Mouse (Mus musculus): ENCODE measurements around the gene Armh3. TPM values are rescaled to one million over a fixed set of nuclear protein-coding genes. Genes with fewer than 3 reads are reported as not detected.
A peak's percentile ranks its signal among the peaks of the same experiment; 100 is the strongest.

Armh3 gene
- total RNA-seq, 2 experiments from 2014 or later = 19.9 to 20.3 TPM

DNA sequence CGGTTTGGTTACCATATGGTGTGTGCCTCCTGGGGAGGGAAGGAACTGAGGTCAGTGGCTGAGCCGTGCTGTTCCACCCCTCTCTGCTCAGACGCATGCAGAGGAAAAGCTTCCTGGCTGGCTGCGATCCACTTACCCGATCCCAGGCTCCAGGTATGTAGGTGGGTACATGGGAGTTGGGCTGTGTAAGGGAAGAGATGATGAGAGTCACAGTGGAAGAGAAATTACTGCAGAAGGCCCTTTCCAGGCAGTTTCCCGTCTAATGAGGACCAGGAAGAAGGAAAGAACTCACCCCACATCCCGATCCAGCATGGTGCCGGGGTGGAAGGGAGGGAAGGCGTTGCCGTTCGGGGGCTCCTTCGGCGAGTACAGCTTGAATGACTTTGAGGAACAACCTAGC lies 37.7 kb upstream of the Armh3 start:
- no peak for DNase-seq (ENCODE audit: extremely low spot score in 1 of 2, low spot score in 1 of 2)

DNA sequence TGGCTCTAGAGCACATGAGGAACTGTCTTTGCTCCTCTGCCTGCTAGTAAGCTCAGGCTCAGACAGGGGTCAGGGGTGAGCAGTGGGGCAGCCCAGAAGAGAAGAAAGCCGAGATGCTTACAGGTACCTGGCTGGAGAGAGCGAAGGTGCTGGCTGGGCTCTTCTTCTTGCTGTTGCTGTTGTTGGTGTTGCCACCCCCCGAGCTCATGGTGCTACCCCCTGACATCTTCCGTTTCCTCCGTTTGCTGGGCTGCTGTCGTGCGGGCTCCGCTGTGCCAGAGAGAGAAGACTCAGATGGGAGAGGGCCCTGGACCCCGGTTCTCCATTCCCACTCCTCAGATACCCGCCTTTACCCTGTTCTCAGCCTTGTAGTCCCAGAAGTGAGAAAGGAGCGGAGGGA lies 35.6 kb upstream of the Armh3 start:
- DNase-seq (ENCODE audit: extremely low spot score in 1 of 2, low spot score in 1 of 2) = no peak

DNA sequence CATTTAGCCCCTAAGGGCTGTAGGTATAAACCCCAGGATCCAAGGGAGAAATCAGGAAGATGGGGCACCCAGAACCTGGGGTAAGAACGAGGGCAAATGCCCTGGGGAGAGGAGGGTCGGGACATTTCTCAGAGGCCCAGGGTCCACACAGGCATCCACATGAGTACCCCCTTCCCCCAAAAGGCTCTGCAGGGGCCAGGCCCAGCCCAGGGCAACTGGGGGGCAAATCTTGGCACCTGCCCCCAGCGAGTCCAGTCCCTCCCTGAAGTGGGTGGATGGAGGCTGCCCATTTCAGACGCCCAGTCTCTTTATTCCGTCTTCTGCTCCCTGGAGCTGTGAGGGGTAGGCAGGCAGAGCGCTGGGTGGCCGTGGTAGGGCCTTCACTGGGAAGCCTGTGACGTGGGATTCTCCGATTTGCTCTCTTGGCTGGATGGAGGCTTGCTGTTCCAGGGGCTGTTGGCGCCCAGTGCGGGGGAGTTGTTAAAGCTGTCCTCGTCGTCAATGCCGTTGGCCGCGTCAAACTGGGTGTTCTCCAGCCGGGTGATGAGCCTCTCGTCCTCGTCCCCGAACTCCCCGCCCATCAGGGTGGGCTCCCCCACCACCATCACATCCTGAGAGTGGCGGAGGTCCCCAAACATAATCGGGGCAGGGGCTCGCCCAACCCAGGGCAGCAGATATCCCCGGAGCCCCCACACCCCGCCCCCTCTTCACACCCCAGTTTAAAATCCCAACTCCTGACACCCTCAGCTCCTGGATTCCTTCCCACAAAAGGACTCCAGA lies 34.6 kb upstream of the Armh3 start:
- peak in 1 of 2 experiments; percentile 12 for DNase-seq (ENCODE audit: extremely low spot score in 1 of 2, low spot score in 1 of 2)

GRCm38 (mm10) chr19:46031689-46032432 lies 33.6 kb upstream of the Armh3 start:
- DNase-seq (ENCODE audit: extremely low spot score in 1 of 2, low spot score in 1 of 2) = no peak

DNA sequence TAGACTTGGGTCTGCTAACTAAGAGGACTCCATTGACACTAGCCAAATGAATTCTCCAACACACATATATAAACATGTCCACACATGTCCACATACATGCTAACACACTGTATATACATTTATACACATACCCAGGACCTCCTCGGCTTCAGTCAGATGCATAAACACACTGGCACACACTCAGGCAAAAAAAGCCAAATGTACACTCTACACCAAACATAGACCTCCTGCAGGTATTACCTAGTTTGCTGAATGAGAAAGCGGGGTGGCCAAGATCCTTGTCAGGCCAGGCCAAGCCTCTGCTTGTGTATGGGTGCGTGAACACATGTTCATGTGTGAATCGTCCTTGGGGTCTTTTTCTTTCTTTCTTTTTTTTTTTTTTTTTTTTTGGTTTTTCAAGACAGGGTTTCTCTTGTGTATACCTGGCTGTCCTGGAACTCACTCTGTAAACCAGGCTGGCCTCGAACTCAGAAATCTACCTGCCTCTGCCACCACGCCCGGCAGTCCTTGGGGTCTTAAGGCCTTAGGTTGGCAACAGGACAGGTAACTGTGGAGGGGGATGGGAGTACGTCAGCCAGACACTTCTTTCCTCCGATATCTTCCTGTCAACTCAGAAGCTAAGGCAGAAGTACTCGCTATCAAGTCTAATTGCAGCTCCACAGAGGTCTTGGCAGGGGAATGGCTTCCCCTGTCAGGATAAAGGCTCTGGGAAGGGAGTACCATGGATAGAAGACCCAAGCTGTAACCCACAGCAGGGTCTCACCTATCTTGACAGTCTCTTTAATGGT lies 32.1 kb upstream of the Armh3 start:
- no peak for DNase-seq (ENCODE audit: extremely low spot score in 1 of 2, low spot score in 1 of 2)

GRCm38 (mm10) chr19:46029652-46030051 lies 31.4 kb upstream of the Armh3 start:
- DNase-seq (ENCODE audit: extremely low spot score in 1 of 2, low spot score in 1 of 2) = no peak

DNA sequence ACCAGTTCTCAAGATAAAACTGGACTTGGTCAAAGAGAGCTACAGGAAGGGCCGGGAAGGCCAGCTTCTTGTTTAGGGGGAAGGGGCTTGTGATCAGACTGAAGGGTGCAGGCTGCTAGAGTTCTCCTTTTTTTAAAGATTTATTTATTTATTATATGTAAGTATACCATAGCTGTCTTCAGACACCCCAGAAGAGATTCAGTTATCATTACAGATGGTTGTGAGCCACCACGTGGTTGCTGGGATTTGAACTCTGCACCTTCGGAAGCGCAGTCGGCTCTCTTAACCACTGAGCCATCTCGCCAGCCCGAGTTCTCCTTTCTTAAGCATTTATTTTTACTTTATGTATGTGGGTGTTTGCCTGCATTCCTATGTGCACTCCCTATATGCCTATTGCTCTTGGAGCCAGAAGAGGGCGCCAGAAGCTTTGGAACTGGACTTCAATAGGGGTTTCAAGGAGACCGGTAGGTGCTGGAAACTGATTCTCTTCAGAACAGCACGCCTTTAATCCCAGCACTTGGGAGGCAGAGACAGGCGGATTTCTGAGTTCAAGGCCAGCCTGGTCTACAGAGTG lies 30.5 kb upstream of the Armh3 start:
- DNase-seq (ENCODE audit: extremely low spot score in 1 of 2, low spot score in 1 of 2) = no peak

DNA sequence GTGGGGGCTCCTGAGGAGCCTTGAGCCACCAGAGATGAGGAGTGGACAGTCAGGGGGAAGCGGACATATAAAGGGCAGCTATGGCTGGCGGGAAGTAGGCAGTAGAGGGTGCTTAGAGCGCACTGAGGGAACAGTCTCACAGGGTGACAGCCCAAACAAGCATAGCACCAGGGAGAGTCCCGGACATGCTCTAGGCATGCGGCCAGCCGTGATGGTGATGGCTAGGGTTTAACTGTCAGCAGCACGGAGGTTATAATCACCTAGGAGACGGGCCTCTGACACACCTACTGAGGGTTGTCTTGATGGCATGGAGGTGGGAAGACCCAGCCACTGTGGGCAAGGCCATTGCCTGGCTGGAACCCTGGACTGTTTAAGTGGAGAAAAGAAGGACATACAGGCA lies 28.3 kb upstream of the Armh3 start:
- no peak for DNase-seq (ENCODE audit: extremely low spot score in 1 of 2, low spot score in 1 of 2)

GRCm38 (mm10) chr19:46024959-46025358 lies 26.7 kb upstream of the Armh3 start:
- no peak for DNase-seq (ENCODE audit: extremely low spot score in 1 of 2, low spot score in 1 of 2)

GRCm38 (mm10) chr19:46016023-46016422 lies 17.7 kb upstream of the Armh3 start:
- DNase-seq (ENCODE audit: extremely low spot score in 1 of 2, low spot score in 1 of 2) = no peak

DNA sequence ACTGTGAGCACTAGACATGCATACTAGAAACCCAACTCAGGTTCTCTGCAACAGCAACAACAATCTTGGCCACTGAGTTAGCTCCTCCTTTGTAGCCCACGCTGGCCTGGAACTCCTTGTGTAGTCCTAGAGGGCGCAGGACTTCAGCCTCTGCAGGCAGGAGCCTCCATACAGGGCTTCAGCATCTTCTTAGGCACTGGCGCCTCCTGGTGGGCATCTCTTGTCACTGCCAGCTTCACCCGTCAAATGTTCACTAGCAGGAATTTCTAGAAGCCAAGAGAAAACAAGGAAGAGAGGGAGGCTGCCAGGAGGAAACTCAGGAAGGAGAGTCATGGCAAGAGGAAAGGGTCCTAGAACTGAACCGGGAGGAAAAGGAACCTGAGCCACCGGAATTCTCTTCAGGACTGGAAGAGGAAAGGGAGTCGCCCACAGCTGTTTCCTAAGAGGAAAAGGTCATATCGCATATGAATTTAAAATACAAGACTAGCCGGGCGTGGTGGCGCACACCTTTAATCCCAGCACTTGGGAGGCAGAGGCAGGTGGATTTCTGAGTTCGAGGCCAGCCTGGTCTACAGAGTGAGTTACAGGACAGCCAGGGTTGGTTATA lies 16.4 kb upstream of the Armh3 start:
- DNase-seq (ENCODE audit: extremely low spot score in 1 of 2, low spot score in 1 of 2) = peak; percentile 78 to 94

- no peak for DNase-seq (ENCODE audit: extremely low spot score in 1 of 2, low spot score in 1 of 2)
Measured at GRCm38 (mm10) chr19:46005680-46006079, 7.4 kb upstream of the Armh3 start.

GRCm38 (mm10) chr19:46004814-46005466 lies 6.7 kb upstream of the Armh3 start:
- no peak for DNase-seq (ENCODE audit: extremely low spot score in 1 of 2, low spot score in 1 of 2)

DNA sequence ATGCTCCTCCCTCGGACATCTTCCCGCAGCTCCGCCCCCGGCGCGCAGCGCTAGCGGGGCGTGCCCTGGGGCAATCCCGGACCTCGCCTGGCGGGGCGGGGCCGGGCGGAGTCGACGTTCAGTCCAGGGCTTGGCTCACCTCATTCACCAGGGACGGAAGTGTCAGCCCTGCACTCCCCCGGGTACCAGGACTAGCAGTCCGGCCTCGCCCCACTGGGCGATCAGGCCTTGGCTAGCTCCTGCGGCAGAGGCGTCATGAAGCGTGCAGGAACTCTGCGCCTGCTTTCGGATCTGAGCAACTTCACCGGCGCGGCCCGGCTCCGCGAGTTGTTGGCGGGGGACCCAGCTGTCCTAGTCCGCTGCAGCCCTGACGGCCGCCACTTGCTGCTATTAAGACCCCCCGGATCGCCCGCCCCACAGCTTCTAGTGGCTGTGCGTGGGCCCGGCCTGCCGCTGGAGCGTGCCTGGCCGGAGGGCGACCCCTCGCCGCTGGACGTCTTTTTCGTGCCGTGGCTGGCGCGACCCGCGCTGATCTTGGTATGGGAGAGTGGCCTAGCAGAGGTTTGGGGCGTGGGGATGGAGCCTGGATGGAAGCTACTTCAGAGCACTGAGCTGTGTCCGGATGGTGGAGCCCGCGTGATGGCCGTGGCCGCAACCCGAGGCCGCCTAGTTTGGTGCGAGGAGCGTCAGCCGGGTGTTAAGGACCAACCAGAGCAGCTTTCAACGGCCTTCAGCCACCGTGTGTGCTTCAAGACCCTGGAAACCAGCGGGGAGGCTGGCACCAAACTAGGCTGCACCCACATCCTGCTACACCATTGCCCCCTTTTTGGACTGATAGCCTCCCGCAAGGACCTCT lies 5.3 kb upstream of the Armh3 start, which contains the start of gene Hps6:
Gene Hps6 (plus strand): TSS at position 138 of the 856 bp plus-strand sequence.
- DNase-seq (ENCODE audit: extremely low spot score in 1 of 2, low spot score in 1 of 2) = peak; percentile 47 to 52

DNA sequence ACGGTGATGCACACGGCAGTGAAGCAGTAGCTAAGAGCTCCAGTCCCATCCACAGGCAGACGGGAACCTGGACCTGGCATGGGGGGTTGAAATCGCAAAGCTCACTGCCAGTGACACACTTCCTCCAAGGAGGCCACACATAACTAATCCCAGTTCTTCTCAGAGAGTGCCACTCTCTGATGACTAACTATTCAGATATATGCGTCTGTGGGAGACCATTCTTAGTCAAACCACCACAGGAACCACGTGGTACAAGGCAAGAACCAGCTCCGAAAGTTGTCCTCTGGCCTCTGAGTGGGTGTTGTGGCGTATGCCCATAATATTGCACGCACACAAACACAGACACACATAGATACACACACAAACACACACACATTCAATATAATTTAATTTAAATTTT lies 4.0 kb upstream of the Armh3 start:
- DNase-seq (ENCODE audit: extremely low spot score in 1 of 2, low spot score in 1 of 2) = no peak

DNA sequence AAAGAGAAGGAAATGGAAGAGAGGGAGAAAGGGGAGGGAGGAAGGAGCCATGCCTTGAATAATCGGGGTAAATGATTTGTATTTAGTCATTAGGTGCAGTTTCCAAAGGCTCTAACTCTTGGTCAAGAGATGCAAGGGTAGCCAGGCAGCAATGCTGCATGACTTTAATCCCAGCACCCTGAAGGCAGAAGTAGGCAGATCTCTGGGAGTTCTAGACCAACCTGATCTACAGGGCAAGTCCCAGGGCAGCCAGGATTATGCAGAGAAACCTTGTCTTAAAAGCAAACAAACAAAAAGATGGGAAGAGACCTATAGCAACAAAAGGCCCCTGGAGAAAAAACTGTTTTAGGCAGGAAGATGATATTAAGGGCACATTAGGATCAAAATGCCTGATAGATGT lies 1.1 kb upstream of the Armh3 start:
- DNase-seq (ENCODE audit: extremely low spot score in 1 of 2, low spot score in 1 of 2) = no peak

GRCm38 (mm10) chr19:45998694-45999217 lies 468 bp upstream of the Armh3 start:
- no peak for DNase-seq (ENCODE audit: extremely low spot score in 1 of 2, low spot score in 1 of 2)

DNA sequence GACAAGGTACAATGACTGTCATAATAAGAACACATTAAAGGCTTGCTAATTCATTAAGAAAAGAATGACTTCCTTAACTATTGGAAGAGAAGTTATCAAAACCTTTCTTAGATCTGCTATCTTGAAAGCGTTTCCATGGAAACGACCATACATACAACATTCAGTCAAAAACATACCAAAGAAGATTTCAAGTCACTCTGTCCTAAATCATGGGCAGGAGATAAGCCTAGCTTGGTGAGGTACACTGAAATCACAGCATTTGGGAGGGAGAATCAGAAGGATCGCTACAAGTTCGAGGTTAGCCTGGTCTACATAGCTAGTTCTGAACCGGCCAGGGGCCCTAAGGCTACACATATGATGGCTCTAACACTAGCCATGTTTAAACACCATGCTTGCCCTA lies 923 bp downstream of the Armh3 start:
- no peak for DNase-seq (ENCODE audit: extremely low spot score in 1 of 2, low spot score in 1 of 2)
